Mouse (Mus musculus) lung, postnatal 0 days (tissue): ENCODE measurements around the gene Nid1. TPM values are rescaled to one million over a fixed set of nuclear protein-coding genes. Genes with fewer than 3 reads are reported as not detected.
"Not testable (repeated sequence)": the region's sequence is repeated elsewhere in the genome, so short reads cannot be mapped to it uniquely, and the experiment has no call there.

Experiments
- ATAC-seq: fragments of 200-750 bp; cut with Nextera tagmentation; 2 replicates; pipeline ENCODE4 v1.8.0; 2017; ENCODE audit warnings: moderate library complexity
- DNase-seq: peaks from one replicate; pipeline ENCODE4 v3.0.0-alpha.2; 2016; ENCODE audit warnings: low spot score
- H3K27ac ChIP-seq: fragments of 300-500 bp; sonication (generic); 2 replicates; pipeline ENCODE4 v1.5.1; 2014; ENCODE audit warnings: antibody characterized with exemption, mild to moderate bottlenecking, low read length, mixed read lengths
- H3K27me3 ChIP-seq: fragments of 300-500 bp; sonication (generic); replicated peaks from 2 replicates; pipeline ENCODE4 v1.6.1; 2014; ENCODE audit warnings: low read length, mixed read lengths; ENCODE audit not compliant: insufficient read depth
- H3K36me3 ChIP-seq: fragments of 300-500 bp; sonication (generic); 2 replicates; pipeline ENCODE4 v1.6.1; 2014; ENCODE audit warnings: low read length, mixed read lengths; ENCODE audit not compliant: insufficient read depth
- H3K4me1 ChIP-seq: fragments of 300-500 bp; sonication (generic); 2 replicates; pipeline ENCODE4 v1.6.1; 2014; ENCODE audit warnings: antibody characterized with exemption, low read depth, low read length, mixed read lengths; ENCODE audit not compliant: insufficient read depth
- H3K4me2 ChIP-seq: fragments of 300-500 bp; sonication (generic); replicated peaks from 2 replicates; pipeline ENCODE4 v1.6.1; 2014; ENCODE audit warnings: low read depth, mild to moderate bottlenecking, low read length, moderate library complexity, mixed read lengths
- H3K4me3 ChIP-seq: fragments of 300-500 bp; sonication (generic); 2 replicates; pipeline ENCODE4 v1.5.1; 2014; ENCODE audit warnings: low read depth, low read length
- H3K9ac ChIP-seq: fragments of 300-500 bp; sonication (generic); replicated peaks from 2 replicates; pipeline ENCODE4 v1.6.1; 2014; ENCODE audit warnings: low read depth, mild to moderate bottlenecking
- H3K9me3 ChIP-seq: fragments of 300-500 bp; sonication (generic); 2 replicates; pipeline ENCODE4 v1.6.1; 2016; ENCODE audit warnings: low read length, mixed read lengths
- CTCF ChIP-seq: IDR thresholded peaks from 2 replicates; pipeline ENCODE4 v1.5.1; 2016; ENCODE audit warnings: antibody characterized with exemption, mild to moderate bottlenecking
- EP300 ChIP-seq: IDR thresholded peaks from 2 replicates; pipeline ENCODE4 v1.6.1; 2016; ENCODE audit warnings: antibody characterized with exemption, mild to moderate bottlenecking, control low read depth
- WGBS: fragments of 180-500 bp; shearing (Covaris S2); extraction: QIAGEN DNeasy Blood & Tissue Kit; methylation state at CpG from one replicate; pipeline ENCODE4 v1.1.7; 2014; 5-methylcytosine and 5-hydroxymethylcytosine counted together
- polyA plus RNA-seq: library from polyadenylated mRNA; unstranded; fragments of >200 nt; fragmentation: Nextera tagmentation; extraction: Ambion mirVana; gene quantifications from 2 replicates; pipeline ENCODE4 v1.2.1, GENCODE M21; 2015

Gene Nid1
- polyA plus RNA-seq, 1 experiment from 2014 or later = 87.5 TPM

DNA sequence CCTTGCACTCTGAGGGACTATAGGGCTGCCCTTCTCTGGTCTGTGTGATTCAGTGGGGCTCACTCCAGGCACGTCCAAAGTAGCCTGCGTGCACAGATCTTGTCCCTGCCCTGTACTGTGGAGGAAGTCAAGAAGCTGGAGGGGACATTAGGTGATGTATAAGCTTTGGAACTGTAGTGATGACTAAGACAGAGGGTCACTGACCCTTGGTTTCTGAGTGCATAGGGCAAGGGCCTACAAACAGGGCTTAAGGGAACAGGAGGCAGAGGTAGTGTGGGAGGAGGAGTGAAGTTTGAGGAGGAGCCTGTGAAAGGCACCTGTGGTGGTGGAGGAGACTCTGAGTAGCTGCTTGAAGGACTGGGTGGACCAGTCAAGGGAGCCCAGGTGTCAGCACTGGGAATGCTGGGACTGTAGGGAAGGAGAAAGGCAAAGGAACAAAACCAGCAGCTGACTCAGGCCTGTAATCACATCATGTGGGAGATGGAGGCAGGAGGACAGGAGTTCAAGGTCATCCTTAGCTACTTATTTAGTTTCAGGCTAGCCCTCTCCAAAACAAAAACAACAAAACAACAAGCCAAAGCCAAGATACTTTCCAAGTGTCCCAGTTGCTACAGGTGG is 23.3 kb downstream of the Nid1 start:
- no peaks in the 10 kb centered on the region; the same call in 1 of the 2 replicates for H3K4me1 ChIP-seq
- H3K4me3 ChIP-seq = no peak overlapping the region

DNA sequence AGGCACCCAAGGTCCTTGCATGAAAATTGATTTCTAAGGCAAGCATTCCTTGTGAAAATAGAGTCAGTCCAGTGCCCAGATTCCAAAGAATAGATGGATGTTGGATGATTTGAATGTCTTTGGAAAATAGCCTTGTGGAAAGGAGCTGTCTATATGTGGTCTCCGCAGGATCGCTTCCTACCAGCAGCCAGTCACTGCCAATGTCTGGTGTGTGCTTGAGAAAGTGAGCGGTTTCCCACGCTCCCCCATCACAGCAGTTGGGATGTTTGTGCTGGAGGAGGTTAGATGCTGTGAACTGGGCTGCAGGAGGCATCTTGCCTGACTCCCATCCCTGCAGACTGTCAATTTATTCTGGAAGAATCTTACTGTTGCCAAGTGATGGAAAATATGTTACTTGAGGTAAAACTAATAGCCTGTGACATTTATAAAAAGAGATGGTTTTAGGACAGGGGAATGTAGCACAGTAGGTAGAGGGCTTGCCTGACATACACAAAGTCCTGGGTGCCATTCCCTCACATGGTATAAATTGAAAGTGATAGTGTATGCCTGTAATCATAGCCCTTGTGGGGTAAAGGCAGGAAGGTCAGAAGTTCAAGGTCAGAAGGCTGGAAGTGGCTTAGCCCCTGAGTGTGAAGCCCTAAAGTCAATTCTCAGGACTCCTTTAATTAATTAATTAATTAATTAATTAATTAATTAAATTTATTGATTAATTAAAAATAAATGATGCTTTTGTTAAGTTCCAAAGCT is 24.3 kb downstream of the Nid1 start:
- Histone ChIP-seq H3K36me3 (no peaks in the 10 kb centered on the region), H3K27me3 (no peaks in the 10 kb centered on the region), H3K27ac (no peak overlapping the region), H3K4me1 (no peaks in the 10 kb centered on the region; the same call in 1 of the 2 replicates), H3K9me3 (no peaks in the 10 kb centered on the region), H3K4me2 (no peak overlapping the region), H3K4me3 (no peak overlapping the region), H3K9ac (no peak overlapping the region)
- 81% methylated on average over 4 of the region's 4 CpGs for WGBS
- ATAC-seq (no peak), DNase-seq (no peak)
- TF ChIP-seq CTCF = no peak
- no peak for TF ChIP-seq EP300

More for the DNA sequence above, 23.3 kb downstream of the Nid1 start:
- Histone ChIP-seq H3K4me2 (no peak overlapping the region), H3K36me3 (no peaks in the 10 kb centered on the region), H3K27ac (no peak overlapping the region), H3K9me3 (no peaks in the 10 kb centered on the region), H3K9ac (no peak overlapping the region), H3K27me3 (no peaks in the 10 kb centered on the region)
- ATAC-seq (no peak), DNase-seq (no peak)
- WGBS = 75% methylated on average over 2 of the region's 2 CpGs
- TF ChIP-seq CTCF = no peak
- TF ChIP-seq EP300 = no peak

DNA sequence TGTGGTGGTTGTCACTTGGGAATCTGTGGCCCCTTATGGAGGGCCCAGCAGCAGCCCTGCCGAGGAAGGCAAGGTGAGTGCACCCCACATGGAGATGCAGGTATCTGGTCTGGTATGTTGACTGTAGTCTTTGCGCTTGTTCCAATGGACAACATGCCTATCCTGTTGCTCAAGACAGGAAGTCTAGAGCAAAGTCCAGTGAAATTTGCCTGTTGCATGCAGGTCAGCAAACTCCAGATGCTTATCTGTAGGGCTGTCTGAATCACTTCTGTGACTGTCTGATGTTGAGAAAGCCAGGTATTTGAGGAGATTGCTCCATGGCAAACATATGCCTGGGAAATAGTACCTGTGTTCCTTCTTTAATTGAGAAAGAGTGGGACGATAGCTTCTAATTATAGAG is 26.6 kb downstream of the Nid1 start:
- Histone ChIP-seq H3K27me3 (no peaks in the 10 kb centered on the region), H3K4me3 (no peak overlapping the region), H3K27ac (no peak overlapping the region), H3K9me3 (no peaks in the 10 kb centered on the region), H3K36me3 (0 out of 2 replicates have a peak, but pooled peaks cover 8% of the 10 kb centered on the region), H3K4me2 (no peak overlapping the region), H3K4me1 (no peaks in the 10 kb centered on the region), H3K9ac (no peak overlapping the region)
- ATAC-seq (no peak), DNase-seq (no peak)
- TF ChIP-seq EP300 = no peak
- TF ChIP-seq CTCF = no peak
- WGBS = 86% methylated on average over 3 of the region's 3 CpGs

DNA sequence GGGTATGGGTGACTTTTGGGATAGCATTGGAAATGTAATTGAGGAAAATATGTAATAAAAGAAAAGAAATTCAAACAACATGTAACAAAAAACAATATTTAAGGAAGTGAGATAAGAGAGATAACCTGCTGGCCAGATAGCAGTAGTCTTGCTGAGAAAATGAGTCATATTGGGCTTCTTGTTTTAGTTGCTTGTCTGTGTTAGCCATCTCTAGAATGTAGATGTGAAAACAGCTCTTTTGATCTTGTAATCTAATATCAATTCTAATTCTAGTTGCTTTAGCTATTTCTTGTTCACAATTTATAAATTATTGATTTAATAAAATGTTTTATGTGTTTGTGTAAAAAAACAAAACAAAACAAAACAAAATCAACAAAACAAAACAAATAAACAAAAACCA is 29.9 kb downstream of the Nid1 start:
- H3K27ac ChIP-seq, DNase-seq, H3K4me1 ChIP-seq, H3K36me3 ChIP-seq, H3K4me3 ChIP-seq, H3K4me2 ChIP-seq, H3K9ac ChIP-seq, H3K9me3 ChIP-seq, ATAC-seq, H3K27me3 ChIP-seq: not testable (repeated sequence)

DNA sequence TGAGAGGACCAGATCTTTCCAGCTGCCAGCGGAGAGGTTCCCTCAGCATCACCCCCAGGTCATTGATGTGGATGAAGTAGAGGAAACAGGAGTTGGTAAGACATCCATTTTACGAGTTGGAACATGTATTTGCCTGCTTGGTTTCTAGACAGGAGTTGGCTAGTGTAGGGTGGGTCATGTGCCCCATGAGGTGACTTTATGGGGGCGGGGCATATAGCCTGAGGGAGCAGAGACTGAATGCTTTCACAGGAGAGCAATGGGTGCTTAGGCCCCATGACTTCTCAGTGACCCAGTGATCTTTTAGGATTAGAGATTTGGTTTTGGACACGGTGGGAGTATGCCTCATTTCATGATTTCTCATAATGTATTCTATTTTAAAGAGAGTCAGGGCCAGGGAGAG is 31.2 kb downstream of the Nid1 start:
- TF ChIP-seq CTCF = no peak
- TF ChIP-seq EP300 = no peak
- H3K27me3 ChIP-seq = no peaks in the 10 kb centered on the region
- H3K4me3 ChIP-seq = no peak overlapping the region
- DNase-seq = no peak
- no peak overlapping the region for H3K9ac ChIP-seq
- H3K4me2 ChIP-seq = no peak overlapping the region
- WGBS = 87% methylated on average over 4 of the region's 4 CpGs
- H3K9me3 ChIP-seq = no peaks in the 10 kb centered on the region
- no peak overlapping the region for H3K27ac ChIP-seq
- no peaks in the 10 kb centered on the region for H3K4me1 ChIP-seq
- 0 out of 2 replicates have a peak, but pooled peaks cover 8% of the 10 kb centered on the region for H3K36me3 ChIP-seq
- no peak for ATAC-seq

DNA sequence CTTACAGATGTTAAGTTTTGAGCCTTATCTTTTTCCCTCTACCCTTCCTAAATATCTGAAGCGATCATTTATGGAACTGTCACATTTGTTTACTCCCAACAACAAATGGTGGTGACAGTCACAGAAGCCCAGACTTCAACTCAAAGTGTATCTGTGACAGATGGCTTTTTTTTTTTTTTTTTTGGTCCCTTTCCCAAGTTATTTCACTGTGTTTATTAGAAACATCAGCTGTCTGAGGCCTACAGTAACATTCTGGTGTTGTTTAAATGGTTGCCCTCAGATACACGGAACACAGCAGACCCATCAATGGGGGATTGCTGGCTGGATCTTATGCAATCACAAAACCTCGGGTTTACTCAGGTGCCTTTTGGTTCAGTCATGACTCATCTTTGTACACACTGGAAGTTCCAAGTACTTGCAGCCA is 34.0 kb downstream of the Nid1 start:
- no peaks in the 10 kb centered on the region for H3K9me3 ChIP-seq
- H3K27ac ChIP-seq = no peak overlapping the region

DNA sequence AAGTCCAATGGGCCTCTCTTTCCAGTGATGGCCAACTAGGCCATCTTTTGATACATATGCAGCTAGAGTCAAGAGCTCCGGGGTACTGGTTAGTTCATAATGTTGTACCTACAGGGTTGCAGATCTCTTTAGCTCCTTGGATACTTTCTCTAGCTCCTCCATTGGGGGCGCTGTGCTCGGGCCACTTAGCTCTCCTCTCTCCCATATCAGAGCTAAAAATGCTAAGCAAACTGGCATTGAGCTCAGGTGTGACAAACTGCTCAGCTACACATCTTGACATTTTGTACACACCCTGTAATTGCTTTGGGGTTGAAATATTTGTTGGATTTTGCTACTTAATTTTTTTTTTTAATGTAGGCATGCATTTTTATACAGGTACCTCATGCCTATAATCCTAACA is 37.1 kb downstream of the Nid1 start:
- H3K9me3 ChIP-seq, DNase-seq, H3K4me1 ChIP-seq, H3K4me3 ChIP-seq, H3K27ac ChIP-seq, H3K4me2 ChIP-seq, H3K36me3 ChIP-seq, H3K27me3 ChIP-seq, H3K9ac ChIP-seq, ATAC-seq: not testable (repeated sequence)
- WGBS = 35% methylated on average over 2 of the region's 3 CpGs

More for the DNA sequence above, 34.0 kb downstream of the Nid1 start:
- 41% methylated on average over 3 of the region's 3 CpGs for WGBS
- Histone ChIP-seq H3K9ac (no peak overlapping the region), H3K27me3 (no peaks in the 10 kb centered on the region), H3K36me3 (0 out of 2 replicates have a peak, but pooled peaks cover 10% of the 10 kb centered on the region), H3K4me2 (no peak overlapping the region), H3K4me3 (no peak overlapping the region), H3K4me1 (no peaks in the 10 kb centered on the region)
- TF ChIP-seq EP300 (peak; percentile 59), CTCF (no peak)
- ATAC-seq (peak; percentile 72), DNase-seq (peak; percentile 63)
